Mouse (Mus musculus) ES-E14 (cell line): ENCODE results near the gene Pbrm1. TPM values are rescaled to one million over a fixed set of nuclear protein-coding genes. Genes with fewer than 3 reads are reported as not detected.

Experiments used
- DNase-seq: peaks from one replicate; pipeline ENCODE4 v3.0.0-alpha.2; 2013; ENCODE audit warnings: low read depth, low spot score
- H3K27ac ChIP-seq: 2 replicates; pipeline ENCODE4 v1.5.1; 2012; ENCODE audit warnings: low read depth, mild to moderate bottlenecking, low read length, moderate library complexity, mixed read lengths; ENCODE audit not compliant: poor library complexity, insufficient read depth, severe bottlenecking
- H3K36me3 ChIP-seq: 2 replicates; pipeline ENCODE4 v1.6.1; 2012; ENCODE audit warnings: mild to moderate bottlenecking, low read length, moderate library complexity, mixed read lengths; ENCODE audit not compliant: control insufficient read depth, poor library complexity, insufficient read depth, severe bottlenecking
- H3K4me1 ChIP-seq, 2 experiments: fragments of 150-350 bp in 1 of 2; sonication (generic) in 1 of 2; 2 replicates each; pipeline ENCODE4 v1.6.1; 2012; ENCODE audit warnings: low read length in 2 of 2, mild to moderate bottlenecking in 1 of 2, mixed read lengths in 1 of 2; ENCODE audit not compliant: control insufficient read depth in 2 of 2, insufficient read depth in 2 of 2, poor library complexity in 1 of 2
- H3K4me3 ChIP-seq, 2 experiments: fragments of 150-350 bp in 1 of 2; sonication (generic) in 1 of 2; 2 replicates each; pipeline ENCODE4 v1.5.1; 2012; ENCODE audit warnings: low read length in 2 of 2, low read depth in 1 of 2, mild to moderate bottlenecking in 1 of 2, mixed read lengths in 1 of 2; ENCODE audit not compliant: insufficient read depth in 1 of 2, poor library complexity in 1 of 2, severe bottlenecking in 1 of 2
- H3K9ac ChIP-seq: 2 replicates; pipeline ENCODE4 v1.6.1; 2012; ENCODE audit warnings: low read depth, mild to moderate bottlenecking, low read length, mixed read lengths; ENCODE audit not compliant: poor library complexity, insufficient read depth, severe bottlenecking
- H3K9me3 ChIP-seq: fragments of 150-350 bp; sonication (generic); 2 replicates; pipeline ENCODE4 v1.6.1; 2012; ENCODE audit warnings: low read depth, mild to moderate bottlenecking, low read length; ENCODE audit not compliant: control insufficient read depth, insufficient read depth
- CHD2 ChIP-seq: IDR thresholded peaks from 2 replicates; pipeline ENCODE4 v1.6.1; 2014; ENCODE audit warnings: mild to moderate bottlenecking, low read depth, low read length, inconsistent platforms
- HCFC1 ChIP-seq: IDR thresholded peaks from 2 replicates; pipeline ENCODE4 v1.6.1; 2012; ENCODE audit warnings: low read length, inconsistent platforms, borderline replicate concordance; ENCODE audit not compliant: insufficient read depth
- MAFK ChIP-seq: IDR thresholded peaks from 2 replicates; pipeline ENCODE4 v1.6.1; 2014; ENCODE audit warnings: mild to moderate bottlenecking, low read depth, low read length, inconsistent platforms; ENCODE audit not compliant: insufficient read depth
- ZC3H11A ChIP-seq: IDR thresholded peaks from 2 replicates; pipeline ENCODE4 v1.6.1; 2012; ENCODE audit warnings: low read depth, mild to moderate bottlenecking, inconsistent platforms, low read length, borderline replicate concordance
- ZNF384 ChIP-seq: IDR thresholded peaks from 2 replicates; pipeline ENCODE4 v1.6.1; 2012; ENCODE audit warnings: low read depth, low read length, inconsistent platforms
- in situ Hi-C, 2 experiments: fragments of 600-800 bp; cut with MboI; formaldehyde crosslinking; loops; one replicate each; pipeline ENCODE4 v1.15.1; 2025; ENCODE audit warnings: low sequenced_read_pairs in 2 of 2, inconsistent platforms in 1 of 2; ENCODE audit not compliant: unreplicated experiment in 2 of 2
- total RNA-seq: library from RNA; depleted of rRNA; stranded (reverse); fragments of 300-350 nt; gene quantifications from 2 replicates; pipeline ENCODE4 v1.2.3, GENCODE M21; 2012; rRNA removed

Gene Pbrm1
- total RNA-seq, 1 experiment = 58.9 TPM

GRCm38 (mm10) chr14:31166827-31167226 is 147.9 kb downstream of the Pbrm1 start:
- Histone ChIP-seq H3K4me3 (no peak overlapping the region), H3K36me3 (peaks cover 11% of the 10 kb centered on the region), H3K27ac (no peak overlapping the region), H3K4me1 (peaks cover 0 to 10% of the 10 kb centered on the region in 2 experiments; a peak in 1 of 4 replicates), H3K9me3 (no peaks in the 10 kb centered on the region), H3K9ac (no peak overlapping the region)
- no peak for DNase-seq
- in situ Hi-C loops = no loop called here
- TF ChIP-seq HCFC1 = no peak
- TF ChIP-seq MAFK = no peak
- TF ChIP-seq CHD2 = no peak
- TF ChIP-seq ZC3H11A = no peak
- TF ChIP-seq ZNF384 = no peak

GRCm38 (mm10) chr14:31168425-31168824 is 149.5 kb downstream of the Pbrm1 start, which contains the start of gene Stab1:
Stab1 (minus strand) TSS chr14:31168641.
- DNase-seq = no peak
- H3K27ac ChIP-seq = no peak within 1 kb of the TSS
- no peak within 1 kb of the TSS for H3K9ac ChIP-seq
- TF ChIP-seq HCFC1 (no peak), ZC3H11A (no peak), ZNF384 (no peak), CHD2 (no peak), MAFK (no peak)
- no peak within 1 kb of the TSS for H3K4me3 ChIP-seq
- peaks cover 0 to 7% of the 10 kb centered on the region in 2 experiments; a peak in 1 of 4 replicates for H3K4me1 ChIP-seq
- no peaks in the 10 kb centered on the region for H3K9me3 ChIP-seq
- H3K36me3 ChIP-seq = peaks cover 27% of the 10 kb centered on the region
- in situ Hi-C loops = no loop called here

- H3K9me3 ChIP-seq = no peaks in the 10 kb centered on the region
- in situ Hi-C loops = no loop called here
- H3K4me3 ChIP-seq = no peak overlapping the region
- TF ChIP-seq ZC3H11A (no peak), MAFK (no peak), CHD2 (no peak), HCFC1 (no peak), ZNF384 (no peak)
- H3K36me3 ChIP-seq = peaks cover 38% of the 10 kb centered on the region
- no peak overlapping the region for H3K9ac ChIP-seq
- no peak for DNase-seq
- H3K27ac ChIP-seq = no peak overlapping the region
- H3K4me1 ChIP-seq = peaks cover 0 to 5% of the 10 kb centered on the region in 2 experiments; a peak in 1 of 4 replicates
Measured at GRCm38 (mm10) chr14:31169508-31169907, 150.6 kb downstream of the Pbrm1 start.

GRCm38 (mm10) chr14:31170963-31171362 is 152.0 kb downstream of the Pbrm1 start:
- H3K36me3 ChIP-seq = peaks cover 48% of the 10 kb centered on the region
- in situ Hi-C loops = no loop called here

More at GRCm38 (mm10) chr14:31170963-31171362, 152.0 kb downstream of the Pbrm1 start:
- Histone ChIP-seq H3K4me1 (peaks cover 0 to 5% of the 10 kb centered on the region in 2 experiments; a peak in 1 of 4 replicates), H3K9me3 (no peaks in the 10 kb centered on the region), H3K9ac (no peak overlapping the region), H3K27ac (no peak overlapping the region), H3K4me3 (no peak overlapping the region)
- TF ChIP-seq HCFC1 = no peak
- TF ChIP-seq ZNF384 = no peak
- TF ChIP-seq MAFK = no peak
- no peak for TF ChIP-seq ZC3H11A
- no peak for TF ChIP-seq CHD2
- DNase-seq = no peak

Other genes with a start within 250 kb of the Pbrm1 start
- gene Tmem110, start 193.5 kb upstream of the Pbrm1 start, total RNA-seq = 21.8 and 33.2 TPM in 2 replicates
- 0.58 and 0.74 TPM in 2 replicates for gene Mustn1, start 139.9 kb upstream of the Pbrm1 start, total RNA-seq
- 0.18 TPM in 1 of 2 replicates, not detected in the other for gene Itih4, start 132.7 kb upstream of the Pbrm1 start, total RNA-seq
- 0.16 and 0.40 TPM in 2 replicates for gene Itih3, start 95.4 kb upstream of the Pbrm1 start, total RNA-seq
- 0.04 TPM in 1 of 2 replicates, not detected in the other for gene Itih1, start 75.8 kb upstream of the Pbrm1 start, total RNA-seq
- gene Nek4, start 67.8 kb upstream of the Pbrm1 start, total RNA-seq = 15.0 and 16.8 TPM in 2 replicates
- 22.4 and 25.4 TPM in 2 replicates for gene Glt8d1, start 17.7 kb upstream of the Pbrm1 start, total RNA-seq
- 161 and 182 TPM in 2 replicates for gene Spcs1, start 17.5 kb upstream of the Pbrm1 start, total RNA-seq
- gene Gnl3, start within 50 bp of the Pbrm1 start, total RNA-seq = 377 and 427 TPM in 2 replicates
- 43.3 and 45.3 TPM in 2 replicates for gene Smim4, start 109.8 kb downstream of the Pbrm1 start, total RNA-seq
- gene Nt5dc2, start 111.9 kb downstream of the Pbrm1 start, total RNA-seq = 151 and 155 TPM in 2 replicates
- 1.3 and 2.0 TPM in 2 replicates for gene Stab1, start 149.5 kb downstream of the Pbrm1 start, total RNA-seq
- 2.3 and 2.6 TPM in 2 replicates for gene Tnnc1, start 189.2 kb downstream of the Pbrm1 start, total RNA-seq
- gene Nisch, start 197.8 kb downstream of the Pbrm1 start, total RNA-seq = 169 and 204 TPM in 2 replicates
- 0.22 and 0.37 TPM in 2 replicates for gene Sema3g, start 198.7 kb downstream of the Pbrm1 start, total RNA-seq
- gene Phf7, start 232.2 kb downstream of the Pbrm1 start, total RNA-seq = 4.8 and 5.3 TPM in 2 replicates
- 77.8 and 83.4 TPM in 2 replicates for gene Bap1, start 232.3 kb downstream of the Pbrm1 start, total RNA-seq